Mouse (Mus musculus) liver, postnatal 0 days (tissue): Measurements from ENCODE around the gene Rdh7. TPM values are rescaled to one million over a fixed set of nuclear protein-coding genes. Genes with fewer than 3 reads are reported as not detected.
"Not testable (repeated sequence)": the region's sequence is repeated elsewhere in the genome, so short reads cannot be mapped to it uniquely, and the experiment has no call there.

Experiments
- ATAC-seq: fragments of 200-750 bp; cut with Nextera tagmentation; 2 replicates; pipeline ENCODE4 v1.8.0; 2017; ENCODE audit warnings: mild to moderate bottlenecking, moderate library complexity
- DNase-seq: peaks from one replicate; pipeline ENCODE4 v3.0.0-alpha.2; 2016
- H3K27ac ChIP-seq: fragments of 300-500 bp; sonication (generic); 2 replicates; pipeline ENCODE4 v1.5.1; 2014; ENCODE audit warnings: antibody characterized with exemption, moderate library complexity, mild to moderate bottlenecking, low read depth
- H3K27me3 ChIP-seq: fragments of 300-500 bp; sonication (generic); 2 replicates; pipeline ENCODE4 v1.6.1; 2014; ENCODE audit warnings: low read length, control low read depth, mixed read lengths; ENCODE audit not compliant: insufficient read depth
- H3K36me3 ChIP-seq: fragments of 300-500 bp; sonication (generic); replicated peaks from 2 replicates; pipeline ENCODE4 v1.6.1; 2014; ENCODE audit warnings: mild to moderate bottlenecking, control low read depth, low read length, moderate library complexity, mixed read lengths; ENCODE audit not compliant: insufficient read depth
- H3K4me1 ChIP-seq: fragments of 300-500 bp; sonication (generic); 2 replicates; pipeline ENCODE4 v1.6.1; 2014; ENCODE audit warnings: antibody characterized with exemption, mild to moderate bottlenecking, control low read depth; ENCODE audit not compliant: insufficient read depth
- H3K4me2 ChIP-seq: fragments of 300-500 bp; sonication (generic); 2 replicates; pipeline ENCODE4 v1.6.1; 2014; ENCODE audit warnings: low read depth, mild to moderate bottlenecking, low read length, moderate library complexity, mixed read lengths
- H3K4me3 ChIP-seq: fragments of 300-500 bp; sonication (generic); 2 replicates; pipeline ENCODE4 v1.5.1; 2014; ENCODE audit warnings: low read depth, low read length
- H3K9ac ChIP-seq: fragments of 300-500 bp; sonication (generic); replicated peaks from 2 replicates; pipeline ENCODE4 v1.6.1; 2014; ENCODE audit warnings: mild to moderate bottlenecking, moderate library complexity
- H3K9me3 ChIP-seq: fragments of 300-500 bp; sonication (generic); 2 replicates; pipeline ENCODE4 v1.6.1; 2016; ENCODE audit warnings: mild to moderate bottlenecking, control low read depth, low read length, mixed read lengths
- CTCF ChIP-seq: sonication (generic); IDR thresholded peaks from 2 replicates; pipeline ENCODE4 v1.5.1; 2016; ENCODE audit warnings: antibody characterized with exemption, low read depth
- EP300 ChIP-seq: IDR thresholded peaks from 2 replicates; pipeline ENCODE4 v1.6.1; 2016; ENCODE audit warnings: antibody characterized with exemption, low read depth, mild to moderate bottlenecking
- WGBS: fragments of 180-500 bp; shearing (Covaris S2); extraction: QIAGEN DNeasy Blood & Tissue Kit; methylation state at CpG from one replicate; pipeline ENCODE4 v1.1.7; 2014; ENCODE audit not compliant: insufficient replicate concordance; 5-methylcytosine and 5-hydroxymethylcytosine counted together
- polyA plus RNA-seq: library from polyadenylated mRNA; unstranded; fragments of >200 nt; fragmentation: Nextera tagmentation; extraction: Ambion mirVana; gene quantifications from 2 replicates; pipeline ENCODE4 v1.2.1, GENCODE M21; 2015

Gene Rdh7
- polyA plus RNA-seq, 1 experiment from 2014 or later, result 356 TPM

- 0 out of 2 replicates have a peak, but pooled peaks cover 4% of the 10 kb centered on the region for H3K4me1 ChIP-seq
- TF ChIP-seq CTCF, result no peak
- TF ChIP-seq EP300, result no peak
Observed at GRCm38 (mm10) chr10:127835292-127835691, 53.3 kb downstream of the Rdh7 start.

GRCm38 (mm10) chr10:127834186-127834585, 54.4 kb downstream of the Rdh7 start:
- H3K27me3 ChIP-seq, ATAC-seq, H3K9ac ChIP-seq, H3K4me2 ChIP-seq, H3K4me1 ChIP-seq, H3K36me3 ChIP-seq, H3K27ac ChIP-seq, H3K9me3 ChIP-seq, H3K4me3 ChIP-seq, DNase-seq: not testable (repeated sequence)
- 83% methylated on average over 1 of the region's 1 CpGs for WGBS

More at GRCm38 (mm10) chr10:127835292-127835691, 53.3 kb downstream of the Rdh7 start:
- no peaks in the 10 kb centered on the region for H3K36me3 ChIP-seq
- H3K4me2 ChIP-seq, result no peak overlapping the region
- no peak for DNase-seq
- H3K9ac ChIP-seq, result no peak overlapping the region
- H3K27me3 ChIP-seq, result no peaks in the 10 kb centered on the region
- H3K27ac ChIP-seq, result no peak overlapping the region
- H3K9me3 ChIP-seq, result no peaks in the 10 kb centered on the region
- no peak overlapping the region for H3K4me3 ChIP-seq
- WGBS, result 52% methylated on average over 5 of the region's 5 CpGs
- no peak for ATAC-seq

Other genes with a start within 250 kb of the Rdh7 start
- gene Stat6, start 245.8 kb downstream of the Rdh7 start, polyA plus RNA-seq, result 11.3 and 13.0 TPM in 2 replicates
- gene Nemp1, start 221.9 kb downstream of the Rdh7 start, polyA plus RNA-seq, result 5.6 and 6.3 TPM in 2 replicates
- gene Nab2, start 220.2 kb downstream of the Rdh7 start, polyA plus RNA-seq, result 2.4 and 4.3 TPM in 2 replicates
- 0.07 TPM in 1 of 2 replicates, not detected in the other for gene Myo1a, start 183.6 kb downstream of the Rdh7 start, polyA plus RNA-seq
- gene Tac2, start 164.3 kb downstream of the Rdh7 start, polyA plus RNA-seq, result 1.9 and 2.3 TPM in 2 replicates
- 1.0 and 1.1 TPM in 2 replicates for gene Zbtb39, start 149.3 kb downstream of the Rdh7 start, polyA plus RNA-seq
- 16.1 and 17.3 TPM in 2 replicates for gene Gpr182, start 137.1 kb downstream of the Rdh7 start, polyA plus RNA-seq
- gene Rdh1, start 129.1 kb downstream of the Rdh7 start, polyA plus RNA-seq, result 0.20 TPM in 2 replicates
- gene Rdh16f1, start 129.0 kb downstream of the Rdh7 start, polyA plus RNA-seq, result 0.69 TPM in 1 of 2 replicates, not detected in the other
- 15.7 and 16.7 TPM in 2 replicates for gene Rdh9, start 112.4 kb downstream of the Rdh7 start, polyA plus RNA-seq
- 0.59 and 0.70 TPM in 2 replicates for gene Rdh16, start 87.7 kb downstream of the Rdh7 start, polyA plus RNA-seq
- not detected in 2 replicates for gene Rdh19, start 38.9 kb downstream of the Rdh7 start, polyA plus RNA-seq
- 4.2 and 4.6 TPM in 2 replicates for gene Rdh16f2, start 22.3 kb downstream of the Rdh7 start, polyA plus RNA-seq
- 0.05 TPM in 2 replicates for gene Sdr9c7, start 9.7 kb upstream of the Rdh7 start, polyA plus RNA-seq
- 29.5 and 32.4 TPM in 2 replicates for gene Hsd17b6, start 118.8 kb upstream of the Rdh7 start, polyA plus RNA-seq
- 26.2 and 29.1 TPM in 2 replicates for gene Prim1, start 126.4 kb upstream of the Rdh7 start, polyA plus RNA-seq
- 384 and 394 TPM in 2 replicates for gene Naca, start 146.8 kb upstream of the Rdh7 start, polyA plus RNA-seq
- 193 and 194 TPM in 2 replicates for gene Ptges3, start 170.1 kb upstream of the Rdh7 start, polyA plus RNA-seq
- gene Atp5b, start 194.5 kb upstream of the Rdh7 start, polyA plus RNA-seq, result 1,808 and 1,865 TPM in 2 replicates
- 4.3 and 5.4 TPM in 2 replicates for gene Baz2a, start 202.8 kb upstream of the Rdh7 start, polyA plus RNA-seq